Mouse (Mus musculus): ENCODE measurements around the gene 5730596B20Rik. TPM values are rescaled to one million over a fixed set of nuclear protein-coding genes. Genes with fewer than 3 reads are reported as not detected.
A peak's percentile ranks its signal among the peaks of the same experiment; 100 is the strongest.

The 5730596B20Rik gene
- total RNA-seq, 2 experiments from 2014 or later, result not detected

- DNase-seq (ENCODE audit: low spot score), result no peak
These were observed 15.3 kb upstream of the 5730596B20Rik start for GRCm38 (mm10) chr6:52162093-52162380.

- DNase-seq (ENCODE audit: low spot score), result no peak
These were observed 14.5 kb upstream of the 5730596B20Rik start for GRCm38 (mm10) chr6:52162611-52163365.

GRCm38 (mm10) chr6:52163366-52164031, 13.8 kb upstream of the 5730596B20Rik start:
- DNase-seq (ENCODE audit: low spot score), result no peak

DNA sequence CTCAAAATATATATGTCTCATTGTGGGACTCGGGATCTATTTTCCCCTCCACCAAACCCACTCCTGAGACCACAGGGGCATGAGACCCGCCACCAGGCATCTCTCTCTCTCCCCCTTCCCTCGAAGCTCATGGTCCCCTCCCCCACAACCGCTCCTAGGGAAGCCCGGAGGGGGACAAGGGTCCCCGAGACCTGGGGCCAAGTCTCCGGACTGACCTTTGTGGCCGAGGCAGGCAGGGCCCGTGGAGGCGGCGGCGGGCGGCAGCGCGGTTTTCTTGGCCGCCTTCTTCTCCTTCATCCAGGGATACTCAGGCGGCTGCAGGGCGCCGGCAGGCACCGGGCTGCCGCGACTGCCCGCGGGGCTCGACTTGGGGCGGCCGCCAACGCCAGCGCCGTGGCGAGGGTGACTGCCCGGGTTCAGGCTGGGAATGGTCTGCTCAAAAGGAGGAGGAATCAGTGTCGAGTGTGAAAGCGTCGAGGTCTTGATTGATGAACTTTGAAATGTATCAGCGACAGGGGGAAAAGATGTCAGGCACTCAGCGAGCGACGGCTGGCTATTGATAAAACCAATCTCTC, 13.2 kb upstream of the 5730596B20Rik start:
- DNase-seq (ENCODE audit: low spot score), result no peak

GRCm38 (mm10) chr6:52164626-52165440, 12.5 kb upstream of the 5730596B20Rik start, which contains the start of gene Hoxa2:
TSS of gene Hoxa2 (minus strand) at chr6:52164831.
- no peak for DNase-seq (ENCODE audit: low spot score)

DNA sequence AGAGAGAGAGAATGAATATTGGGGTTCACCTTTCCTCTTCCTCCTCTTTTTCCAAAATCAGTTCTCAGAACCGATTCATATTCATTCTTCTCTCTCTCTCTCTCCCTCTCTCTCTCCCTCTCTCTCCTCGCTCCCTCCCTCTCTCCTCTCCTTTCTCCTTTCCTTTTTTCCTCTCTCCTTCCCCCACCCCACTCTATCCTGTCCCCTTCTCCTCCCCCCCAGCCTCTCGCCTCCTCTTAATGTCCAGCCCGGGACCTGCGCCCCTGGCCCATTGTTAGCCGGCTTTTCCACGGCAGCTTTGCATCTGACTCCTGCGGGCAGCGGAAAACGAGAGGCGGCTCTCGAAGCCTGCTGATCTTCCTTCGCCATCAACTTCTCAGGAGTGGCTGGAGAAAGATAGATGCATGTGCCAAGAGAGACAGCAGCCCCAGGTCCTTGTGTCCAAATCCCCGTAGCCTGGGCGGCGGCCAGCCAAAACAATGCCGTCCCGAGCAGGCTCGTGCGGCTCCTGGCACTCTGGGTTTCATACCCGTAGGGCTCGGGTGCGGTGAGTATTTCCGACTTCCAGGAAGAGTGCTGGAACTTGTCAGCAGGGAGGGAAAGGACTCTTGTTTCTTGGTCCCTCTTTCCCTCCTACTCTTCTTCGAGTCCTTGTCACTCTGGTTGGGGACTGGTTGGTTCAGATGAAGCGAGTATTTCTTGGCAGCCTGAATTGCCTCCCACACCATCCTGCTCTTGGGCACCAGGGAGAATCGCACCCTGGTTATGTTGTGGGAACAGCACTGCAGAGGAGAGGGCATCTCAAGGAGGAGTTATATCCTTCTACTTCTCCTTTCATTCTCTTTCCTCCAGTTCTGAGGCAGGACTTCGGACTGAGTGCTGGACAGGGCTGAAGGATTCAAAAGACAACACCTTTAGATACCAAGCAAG, 11.6 kb upstream of the 5730596B20Rik start:
- DNase-seq (ENCODE audit: low spot score), result no peak

- no peak for DNase-seq (ENCODE audit: low spot score)
These were observed 10.7 kb upstream of the 5730596B20Rik start for GRCm38 (mm10) chr6:52166431-52167077.

- DNase-seq (ENCODE audit: low spot score), result no peak
These were observed 10.1 kb upstream of the 5730596B20Rik start for GRCm38 (mm10) chr6:52167176-52167575.

DNA sequence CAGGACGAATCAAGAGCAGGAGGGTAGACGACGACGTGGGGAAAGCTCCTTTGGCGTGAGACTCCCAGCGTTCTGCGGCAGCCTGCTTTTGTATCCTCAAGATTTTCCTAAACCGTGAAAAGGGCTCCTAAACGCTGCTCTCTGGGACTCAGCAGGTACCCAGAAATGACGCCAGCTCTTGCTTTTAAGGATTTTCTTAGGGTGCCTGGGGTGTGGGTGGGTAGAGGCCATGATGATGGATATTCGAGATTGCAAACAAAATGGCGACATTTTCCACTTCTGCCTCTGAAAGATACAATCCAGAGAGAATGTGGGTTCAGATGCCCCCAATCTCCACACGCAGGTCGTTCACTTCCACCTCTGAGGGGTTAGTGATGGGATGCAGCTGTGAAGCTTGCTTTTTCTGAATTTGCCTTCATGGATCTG, 9.5 kb upstream of the 5730596B20Rik start:
- DNase-seq (ENCODE audit: low spot score), result no peak

DNA sequence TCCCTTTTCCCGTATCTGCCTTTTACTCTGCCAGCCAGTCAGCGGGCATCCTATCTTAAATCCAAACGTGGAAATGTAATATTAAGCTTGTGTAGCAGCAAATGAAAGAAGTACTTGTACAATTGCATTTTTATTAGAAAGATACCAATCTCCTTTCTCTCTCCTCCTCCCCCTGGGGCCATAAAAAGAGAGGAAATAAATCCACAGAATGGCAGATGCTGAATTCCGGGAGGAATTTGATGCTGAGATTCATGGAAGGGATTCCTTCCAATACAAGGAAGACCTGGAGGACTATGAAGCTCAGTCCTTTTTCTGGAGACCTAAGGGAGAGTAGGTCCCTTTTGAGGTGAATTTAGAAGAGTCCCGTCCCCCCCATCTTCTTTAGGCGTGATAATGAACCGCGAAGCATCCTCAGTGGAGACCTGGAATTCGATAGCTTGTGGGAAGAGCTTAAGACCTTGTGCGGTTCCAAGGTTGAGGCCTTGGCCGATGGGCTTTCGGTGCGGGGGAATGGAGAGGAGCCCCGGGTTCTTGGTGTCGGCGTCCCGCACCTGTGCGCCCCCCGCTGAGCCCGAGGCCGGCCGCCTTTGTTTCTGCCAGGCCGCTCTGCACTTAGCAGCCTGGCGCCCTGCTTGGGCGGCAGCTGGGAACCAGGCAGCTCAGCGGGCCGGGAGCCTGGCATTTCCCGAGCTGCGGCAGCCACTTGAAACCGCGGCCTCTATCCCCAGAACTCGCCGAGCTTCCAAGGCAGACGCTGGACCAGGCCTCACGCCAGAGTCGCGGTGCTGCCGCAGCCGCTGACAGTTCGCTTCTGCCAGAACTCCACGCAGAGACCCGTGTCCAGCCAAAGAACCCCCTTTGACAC, 8.9 kb upstream of the 5730596B20Rik start:
- peak; percentile 36 for DNase-seq (ENCODE audit: low spot score)

DNA sequence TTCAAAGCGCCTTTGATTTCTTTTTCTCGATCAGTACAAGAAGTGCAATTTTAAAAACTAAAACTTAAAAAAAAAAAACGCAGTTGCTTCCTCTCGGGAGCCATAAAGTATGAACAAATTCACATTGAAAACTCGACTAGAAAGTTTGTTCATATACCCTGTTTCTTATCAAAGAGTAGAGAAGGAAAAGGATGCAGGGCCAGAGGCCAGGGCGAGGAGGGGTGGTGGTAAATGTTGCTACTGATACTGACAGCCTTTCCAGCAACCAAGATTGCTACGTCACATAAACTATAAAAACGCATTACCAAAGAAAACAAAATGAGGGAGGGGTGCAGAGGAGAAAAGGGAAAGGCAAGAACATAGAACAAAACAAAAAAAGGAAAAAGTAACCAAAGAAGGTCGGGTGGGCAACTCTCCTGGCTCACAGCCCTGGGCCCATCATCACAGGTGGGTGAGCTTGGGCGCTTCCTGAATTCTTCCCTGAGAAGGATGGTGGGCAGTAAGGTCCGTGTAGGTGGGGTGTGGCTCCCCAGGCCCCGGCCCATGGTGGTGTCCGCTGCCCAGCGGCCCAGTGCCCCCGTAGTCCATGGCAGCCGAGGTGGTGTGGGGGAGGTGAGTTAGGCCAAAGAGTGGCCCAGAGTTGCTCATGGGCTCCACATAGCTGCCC, 7.7 kb upstream of the 5730596B20Rik start:
- DNase-seq (ENCODE audit: low spot score), result no peak

DNA sequence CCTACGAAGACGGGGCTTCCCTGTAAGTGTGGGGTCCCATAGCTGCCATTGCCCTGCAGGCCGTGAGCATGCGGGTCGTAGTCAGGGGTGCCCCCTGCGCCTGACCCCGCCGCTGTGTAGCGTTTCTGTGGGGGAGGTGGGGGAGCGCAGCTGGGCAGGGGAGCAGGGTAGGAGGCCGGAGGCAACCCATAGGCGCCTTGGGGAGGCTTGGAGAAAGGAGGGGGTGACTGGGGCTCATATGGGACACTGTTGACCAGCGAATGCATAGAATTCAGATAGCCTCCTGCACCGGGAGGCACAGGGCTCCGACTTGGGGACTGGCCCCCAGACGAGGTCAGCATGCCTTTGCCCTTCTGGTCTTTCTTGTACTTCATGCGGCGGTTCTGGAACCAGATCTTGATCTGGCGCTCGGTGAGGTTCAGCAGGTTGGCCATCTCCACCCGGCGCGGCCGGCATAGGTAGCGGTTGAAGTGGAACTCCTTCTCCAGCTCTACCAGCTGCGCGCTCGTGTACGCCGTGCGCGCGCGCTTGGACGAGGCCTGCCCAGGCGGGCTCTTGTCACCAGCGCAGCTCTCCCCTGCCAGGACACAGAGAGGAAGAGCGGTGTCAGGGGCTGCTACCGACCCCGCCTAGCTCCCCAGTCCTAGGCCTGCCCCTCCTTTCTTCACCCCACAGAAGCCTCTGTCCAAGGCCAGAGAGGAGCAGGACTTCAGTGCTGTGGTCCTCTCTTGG, 7.0 kb upstream of the 5730596B20Rik start:
- DNase-seq (ENCODE audit: low spot score), result no peak

DNA sequence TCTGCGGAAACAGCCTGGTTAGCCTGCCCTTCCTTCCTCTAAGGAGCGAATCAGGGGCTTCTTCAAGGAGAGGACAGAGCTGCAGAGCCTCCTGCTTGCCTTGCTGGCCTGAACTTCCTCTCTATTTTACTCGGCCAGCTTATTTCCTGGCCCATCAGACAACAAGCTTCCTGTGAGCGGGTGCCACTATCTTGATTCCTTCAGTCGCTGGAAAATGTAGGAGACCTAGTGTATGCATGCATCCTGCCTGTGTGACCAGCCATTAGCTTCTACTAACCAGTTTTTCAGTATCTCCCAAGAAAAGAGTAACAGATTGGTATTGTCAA, 6.4 kb upstream of the 5730596B20Rik start:
- DNase-seq (ENCODE audit: low spot score), result no peak

DNA sequence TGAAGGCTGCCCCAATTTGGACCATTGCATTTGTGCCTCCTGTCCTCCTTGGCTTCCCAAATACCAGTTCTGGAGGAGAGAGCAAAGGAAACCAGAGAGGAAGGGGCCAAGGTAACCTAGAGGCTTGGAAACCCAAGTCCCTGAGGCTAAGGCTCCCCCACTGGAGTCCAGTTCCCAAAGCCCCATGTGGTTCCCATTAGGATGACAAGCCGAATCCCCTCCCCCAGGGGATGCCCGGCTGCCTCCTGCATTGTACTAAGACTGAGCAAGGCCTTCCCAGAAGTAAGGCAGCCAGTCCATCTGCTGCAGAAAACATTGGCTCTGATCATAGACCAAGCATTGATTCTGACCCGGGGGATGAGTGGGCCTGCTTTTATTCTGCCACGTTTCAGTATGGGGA, 6.0 kb upstream of the 5730596B20Rik start:
- no peak for DNase-seq (ENCODE audit: low spot score)

- DNase-seq (ENCODE audit: low spot score), result no peak
These were observed 5.4 kb upstream of the 5730596B20Rik start for GRCm38 (mm10) chr6:52171938-52172337.

GRCm38 (mm10) chr6:52172501-52172900, 4.8 kb upstream of the 5730596B20Rik start:
- peak; percentile 84 for DNase-seq (ENCODE audit: low spot score)

- no peak for DNase-seq (ENCODE audit: low spot score)
These were observed 3.6 kb upstream of the 5730596B20Rik start for GRCm38 (mm10) chr6:52173648-52174047.
